Mouse (Mus musculus) limb, embryonic 14.5 days (tissue): ENCODE measurements around the gene Capn12. TPM values are rescaled to one million over a fixed set of nuclear protein-coding genes. Genes with fewer than 3 reads are reported as not detected.

Experiments used
- ATAC-seq: fragments of 200-750 bp; cut with Nextera tagmentation; 2 replicates; pipeline ENCODE4 v1.8.0; 2017; ENCODE audit warnings: low read depth, moderate number of reproducible peaks, moderate TSS enrichment; ENCODE audit not compliant: low FRiP score
- DNase-seq: peaks from one replicate; pipeline ENCODE4 v3.0.0-alpha.2; 2015; ENCODE audit warnings: low spot score
- H3K27ac ChIP-seq: fragments of 300-500 bp; sonication (generic); replicated peaks from 2 replicates; pipeline ENCODE4 v1.5.1; 2014; ENCODE audit warnings: low read depth, mild to moderate bottlenecking, low read length, moderate library complexity, mixed read lengths
- H3K27me3 ChIP-seq: fragments of 300-500 bp; sonication (generic); 2 replicates; pipeline ENCODE4 v1.6.1; 2014; ENCODE audit warnings: low read length, mixed read lengths; ENCODE audit not compliant: control insufficient read depth, insufficient read depth
- H3K36me3 ChIP-seq: fragments of 300-500 bp; sonication (generic); 2 replicates; pipeline ENCODE4 v1.6.1; 2014; ENCODE audit warnings: mild to moderate bottlenecking, low read length, moderate library complexity, mixed read lengths; ENCODE audit not compliant: control insufficient read depth, insufficient read depth
- H3K4me1 ChIP-seq: fragments of 300-500 bp; sonication (generic); 2 replicates; pipeline ENCODE4 v1.6.1; 2014; ENCODE audit warnings: antibody characterized with exemption, low read length, mixed read lengths; ENCODE audit not compliant: control insufficient read depth, insufficient read depth
- H3K4me2 ChIP-seq: fragments of 300-500 bp; sonication (generic); replicated peaks from 2 replicates; pipeline ENCODE4 v1.6.1; 2014; ENCODE audit warnings: low read depth, mild to moderate bottlenecking, low read length, moderate library complexity; ENCODE audit not compliant: severe bottlenecking
- H3K4me3 ChIP-seq: fragments of 300-500 bp; sonication (generic); replicated peaks from 2 replicates; pipeline ENCODE4 v1.5.1; 2014; ENCODE audit warnings: low read length
- H3K9ac ChIP-seq: fragments of 300-500 bp; sonication (generic); 2 replicates; pipeline ENCODE4 v1.6.1; 2014; ENCODE audit warnings: mild to moderate bottlenecking, low read depth, low read length, moderate library complexity; ENCODE audit not compliant: severe bottlenecking
- H3K9me3 ChIP-seq: fragments of 300-500 bp; sonication (generic); 2 replicates; pipeline ENCODE4 v1.6.1; 2016; ENCODE audit warnings: low read length; ENCODE audit not compliant: control insufficient read depth
- POLR2A ChIP-seq: fragments of 200-500 bp; IDR thresholded peaks from 2 replicates; pipeline ENCODE4 v1.8.0; 2012; ENCODE audit warnings: inconsistent platforms, mild to moderate bottlenecking, moderate library complexity, borderline replicate concordance; ENCODE audit not compliant: insufficient read depth, insufficient read length; ENCODE audit errors: extremely low read depth
- WGBS: fragments of 180-500 bp; shearing (Covaris S2); extraction: QIAGEN DNeasy Blood & Tissue Kit; methylation state at CpG from one replicate; pipeline ENCODE4 v1.1.7; 2014; 5-methylcytosine and 5-hydroxymethylcytosine counted together
- polyA plus RNA-seq, 2 experiments: library from polyadenylated mRNA; depleted of rRNA in 1 of 2; stranded (reverse) in 1 of 2; unstranded in 1 of 2; fragments of >200 nt; fragmentation: Nextera tagmentation in 1 of 2; extraction: Ambion mirVana in 1 of 2; gene quantifications; 2 replicates each; pipeline versions ENCODE4 v1.2.1 to v1.2.3; 2012 to 2014

Gene Capn12
- polyA plus RNA-seq, 2 experiments: 0.25 to 0.58 TPM

GRCm38 (mm10) chr7:28893643-28894265, 12.5 kb downstream of the Capn12 start:
- DNase-seq: peak; percentile 62
- TF ChIP-seq POLR2A: no peak
- no peak overlapping the region for H3K27ac ChIP-seq
- no peaks in the 10 kb centered on the region for H3K27me3 ChIP-seq
- no peak overlapping the region for H3K4me2 ChIP-seq
- peaks cover 3% of the 10 kb centered on the region for H3K4me1 ChIP-seq
- H3K9ac ChIP-seq: no peak overlapping the region
- H3K36me3 ChIP-seq: peaks cover 74% of the 10 kb centered on the region
- no peak overlapping the region for H3K4me3 ChIP-seq
- WGBS: 51% methylated on average over 7 of the region's 7 CpGs
- peak; percentile 45; the same call in 1 of the 2 replicates for ATAC-seq
- no peaks in the 10 kb centered on the region for H3K9me3 ChIP-seq

- no peak for DNase-seq
- WGBS: 62% methylated on average over 5 of the region's 5 CpGs
- Histone ChIP-seq H3K27ac (no peak overlapping the region), H3K36me3 (peaks cover 86% of the 10 kb centered on the region), H3K9me3 (no peaks in the 10 kb centered on the region), H3K9ac (no peak overlapping the region), H3K4me1 (no peaks in the 10 kb centered on the region), H3K27me3 (no peaks in the 10 kb centered on the region), H3K4me3 (no peak overlapping the region), H3K4me2 (no peak overlapping the region)
- ATAC-seq: no peak
- TF ChIP-seq POLR2A: no peak
These were observed 13.7 kb downstream of the Capn12 start for GRCm38 (mm10) chr7:28894942-28895341.

DNA sequence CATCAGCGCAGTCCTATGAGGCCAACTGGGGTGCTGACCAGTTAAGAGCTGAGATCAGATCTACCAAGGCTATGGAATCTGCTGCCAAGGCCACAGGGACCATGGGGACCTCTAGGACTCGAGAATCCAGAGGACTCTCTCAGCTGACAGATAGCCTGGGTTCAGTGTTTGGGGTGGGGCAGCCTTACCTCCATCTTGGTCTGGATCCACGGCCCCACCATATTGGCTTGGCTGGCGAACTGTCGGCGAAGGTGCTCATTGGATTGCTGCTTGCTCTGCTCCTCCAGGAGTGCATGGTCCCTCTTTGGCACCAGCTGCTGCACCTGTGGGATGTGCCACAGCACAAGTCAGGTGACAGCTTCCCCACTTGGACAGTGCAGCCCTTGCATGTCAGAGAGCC, 16.4 kb downstream of the Capn12 start:
- H3K27ac ChIP-seq: no peak overlapping the region

DNA sequence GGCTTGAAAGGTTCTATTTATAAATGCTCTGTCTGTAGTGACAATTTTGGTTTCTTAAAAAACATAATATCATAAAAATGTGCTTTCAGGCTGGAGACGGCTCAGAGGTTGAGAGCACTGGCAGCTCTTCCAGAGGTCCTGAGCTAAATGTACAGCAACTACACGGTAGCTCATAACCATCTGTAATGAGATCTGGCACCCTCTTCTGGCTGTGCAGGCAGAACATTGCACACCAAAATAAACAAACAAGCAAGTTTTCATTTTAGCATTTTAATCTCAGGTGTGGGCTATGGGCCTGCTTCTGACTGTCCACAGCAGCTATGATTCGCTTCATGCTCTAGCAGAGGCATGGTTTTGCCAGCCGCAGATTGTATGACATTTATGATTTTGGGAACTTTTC, 18.8 kb downstream of the Capn12 start:
- peaks cover 97% of the 10 kb centered on the region for H3K36me3 ChIP-seq
- DNase-seq (no peak), ATAC-seq (no peak)
- no peaks in the 10 kb centered on the region for H3K27me3 ChIP-seq
- no peaks in the 10 kb centered on the region for H3K9me3 ChIP-seq
- H3K4me3 ChIP-seq: no peak overlapping the region
- H3K4me1 ChIP-seq: peaks cover 24% of the 10 kb centered on the region
- no peak for TF ChIP-seq POLR2A
- no peak overlapping the region for H3K9ac ChIP-seq
- H3K4me2 ChIP-seq: no peak overlapping the region
- 81% methylated on average over 4 of the region's 4 CpGs for WGBS
- no peak overlapping the region for H3K27ac ChIP-seq

More for the DNA sequence above, 16.4 kb downstream of the Capn12 start:
- peaks cover 96% of the 10 kb centered on the region for H3K36me3 ChIP-seq
- TF ChIP-seq POLR2A: no peak
- H3K9me3 ChIP-seq: no peaks in the 10 kb centered on the region
- DNase-seq (no peak), ATAC-seq (no peak)
- H3K4me2 ChIP-seq: no peak overlapping the region
- H3K4me1 ChIP-seq: peaks cover 11% of the 10 kb centered on the region
- H3K9ac ChIP-seq: no peak overlapping the region
- WGBS: 95% methylated on average over 6 of the region's 6 CpGs
- no peaks in the 10 kb centered on the region for H3K27me3 ChIP-seq
- H3K4me3 ChIP-seq: no peak overlapping the region

GRCm38 (mm10) chr7:28901311-28902125, 20.3 kb downstream of the Capn12 start:
- peak overlapping the region; percentile 28; the same call in 1 of the 2 replicates for H3K9ac ChIP-seq
- peak; percentile 64 for ATAC-seq
- DNase-seq: peak; percentile 68
- H3K9me3 ChIP-seq: no peaks in the 10 kb centered on the region
- 80% methylated on average over 13 of the region's 13 CpGs for WGBS
- peak overlapping the region; percentile 75 for H3K27ac ChIP-seq
- no peaks in the 10 kb centered on the region for H3K27me3 ChIP-seq
- H3K4me1 ChIP-seq: peaks cover 24% of the 10 kb centered on the region
- H3K4me2 ChIP-seq: no peak overlapping the region
- no peak for TF ChIP-seq POLR2A
- peaks cover 97% of the 10 kb centered on the region for H3K36me3 ChIP-seq
- H3K4me3 ChIP-seq: no peak overlapping the region
